Mouse (Mus musculus) heart, embryonic 15.5 days (tissue): ENCODE results near the gene Ift57. TPM values are rescaled to one million over a fixed set of nuclear protein-coding genes. Genes with fewer than 3 reads are reported as not detected.

Experiments
- ATAC-seq: fragments of 200-750 bp; cut with Nextera tagmentation; replicated peaks from 2 replicates; pipeline ENCODE4 v1.8.0; 2017; ENCODE audit warnings: low read depth, moderate TSS enrichment; ENCODE audit not compliant: insufficient number of reproducible peaks, insufficient read depth, low FRiP score
- H3K27ac ChIP-seq: fragments of 300-500 bp; sonication (generic); 2 replicates; pipeline ENCODE4 v1.5.1; 2015; ENCODE audit warnings: mild to moderate bottlenecking, inconsistent platforms
- H3K27me3 ChIP-seq: fragments of 300-500 bp; sonication (generic); 2 replicates; pipeline ENCODE4 v1.6.1; 2015; ENCODE audit warnings: inconsistent platforms
- H3K36me3 ChIP-seq: fragments of 300-500 bp; sonication (generic); 2 replicates; pipeline ENCODE4 v1.6.1; 2015; ENCODE audit warnings: mild to moderate bottlenecking, inconsistent platforms
- H3K4me1 ChIP-seq: fragments of 300-500 bp; sonication (generic); replicated peaks from 2 replicates; pipeline ENCODE4 v1.6.1; 2015; ENCODE audit warnings: inconsistent platforms
- H3K4me2 ChIP-seq: fragments of 300-500 bp; sonication (generic); 2 replicates; pipeline ENCODE4 v1.6.1; 2015; ENCODE audit warnings: inconsistent platforms, mild to moderate bottlenecking, moderate library complexity
- H3K4me3 ChIP-seq: fragments of 300-500 bp; sonication (generic); 2 replicates; pipeline ENCODE4 v1.5.1; 2015; ENCODE audit warnings: mild to moderate bottlenecking, inconsistent platforms
- H3K9ac ChIP-seq: fragments of 300-500 bp; sonication (generic); 2 replicates; pipeline ENCODE4 v1.6.1; 2015; ENCODE audit warnings: mild to moderate bottlenecking, inconsistent platforms
- H3K9me3 ChIP-seq: fragments of 300-500 bp; sonication (generic); replicated peaks from 2 replicates; pipeline ENCODE4 v1.6.1; 2016; ENCODE audit warnings: inconsistent platforms
- WGBS: fragments of 180-500 bp; shearing (Covaris S2); methylation state at CpG from one replicate; pipeline ENCODE4 v1.1.7; 2015; ENCODE audit warnings: mixed read lengths; 5-methylcytosine and 5-hydroxymethylcytosine counted together
- polyA plus RNA-seq: library from polyadenylated mRNA; unstranded; fragments of >200 nt; fragmentation: Nextera tagmentation; extraction: Ambion mirVana; gene quantifications from 2 replicates; pipeline ENCODE4 v1.2.1, GENCODE M21; 2015

Gene Ift57
- 20.3 and 24.5 TPM in 2 replicates for polyA plus RNA-seq

GRCm38 (mm10) chr16:49698620-49699525, at the start of gene Ift57:
Ift57 (plus strand) TSS chr16:49699233.
- H3K9me3 ChIP-seq: no peaks in the 10 kb centered on the region
- peak; percentile 100 for ATAC-seq

GRCm38 (mm10) chr16:49657182-49657581, 41.9 kb upstream of the Ift57 start:
- no peaks in the 10 kb centered on the region for H3K36me3 ChIP-seq
- no peak overlapping the region for H3K27ac ChIP-seq
- no peaks in the 10 kb centered on the region for H3K4me1 ChIP-seq
- no peak for ATAC-seq
- H3K9me3 ChIP-seq: no peaks in the 10 kb centered on the region
- H3K27me3 ChIP-seq: no peaks in the 10 kb centered on the region
- 87% methylated on average over 4 of the region's 4 CpGs for WGBS
- H3K9ac ChIP-seq: no peak overlapping the region
- H3K4me2 ChIP-seq: no peak overlapping the region
- H3K4me3 ChIP-seq: no peak overlapping the region

More at GRCm38 (mm10) chr16:49698620-49699525, at the start of gene Ift57:
- Histone ChIP-seq H3K27ac (peak within 1 kb of the TSS; percentile 50), H3K4me1 (peaks cover 7% of the 10 kb centered on the region), H3K36me3 (no peaks in the 10 kb centered on the region), H3K9ac (peak within 1 kb of the TSS; percentile 49), H3K4me2 (peak within 1 kb of the TSS; percentile 78), H3K27me3 (no peaks in the 10 kb centered on the region), H3K4me3 (peak within 1 kb of the TSS; percentile 73)
- WGBS: 2% methylated on average over 53 of the region's 53 CpGs

- Histone ChIP-seq H3K4me3 (no peak overlapping the region), H3K9ac (no peak overlapping the region), H3K4me1 (no peaks in the 10 kb centered on the region), H3K27ac (no peak overlapping the region), H3K9me3 (no peaks in the 10 kb centered on the region), H3K4me2 (no peak overlapping the region), H3K27me3 (no peaks in the 10 kb centered on the region), H3K36me3 (no peaks in the 10 kb centered on the region)
- ATAC-seq: no peak
- 67% methylated on average over 5 of the region's 5 CpGs for WGBS
These were observed 41.0 kb upstream of the Ift57 start for GRCm38 (mm10) chr16:49658029-49658428.

DNA sequence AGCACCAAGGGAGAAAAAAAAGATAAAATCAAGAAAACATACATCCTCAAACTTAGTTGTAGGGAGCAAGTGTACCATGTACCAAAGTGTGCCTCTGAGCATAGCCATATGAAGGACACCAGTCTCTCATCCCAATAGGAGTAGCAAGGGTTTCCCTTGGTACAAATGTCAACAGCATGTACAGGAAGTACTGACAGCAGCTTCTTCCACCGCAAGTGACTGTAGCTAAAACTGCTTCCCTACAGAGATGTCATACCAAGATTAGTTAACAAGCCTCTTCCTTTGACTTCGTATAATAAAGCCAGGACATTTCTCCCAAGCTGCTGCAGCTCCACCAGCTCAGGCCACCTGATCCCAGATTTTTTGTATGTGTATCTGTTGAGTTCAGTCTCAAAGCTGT, 39.9 kb upstream of the Ift57 start:
- Histone ChIP-seq H3K4me3 (no peak overlapping the region), H3K4me2 (no peak overlapping the region), H3K36me3 (no peaks in the 10 kb centered on the region), H3K27ac (no peak overlapping the region), H3K9ac (no peak overlapping the region), H3K27me3 (no peaks in the 10 kb centered on the region), H3K9me3 (no peaks in the 10 kb centered on the region), H3K4me1 (no peaks in the 10 kb centered on the region)
- 49% methylated on average over 2 of the region's 2 CpGs for WGBS
- ATAC-seq: no peak

- Histone ChIP-seq H3K36me3 (no peaks in the 10 kb centered on the region), H3K9me3 (no peaks in the 10 kb centered on the region), H3K27me3 (no peaks in the 10 kb centered on the region), H3K27ac (no peak overlapping the region), H3K4me2 (no peak overlapping the region), H3K4me3 (no peak overlapping the region), H3K9ac (no peak overlapping the region), H3K4me1 (no peaks in the 10 kb centered on the region)
- 79% methylated on average over 3 of the region's 3 CpGs for WGBS
- ATAC-seq: no peak
These were observed 38.9 kb upstream of the Ift57 start for GRCm38 (mm10) chr16:49660111-49660510.

DNA sequence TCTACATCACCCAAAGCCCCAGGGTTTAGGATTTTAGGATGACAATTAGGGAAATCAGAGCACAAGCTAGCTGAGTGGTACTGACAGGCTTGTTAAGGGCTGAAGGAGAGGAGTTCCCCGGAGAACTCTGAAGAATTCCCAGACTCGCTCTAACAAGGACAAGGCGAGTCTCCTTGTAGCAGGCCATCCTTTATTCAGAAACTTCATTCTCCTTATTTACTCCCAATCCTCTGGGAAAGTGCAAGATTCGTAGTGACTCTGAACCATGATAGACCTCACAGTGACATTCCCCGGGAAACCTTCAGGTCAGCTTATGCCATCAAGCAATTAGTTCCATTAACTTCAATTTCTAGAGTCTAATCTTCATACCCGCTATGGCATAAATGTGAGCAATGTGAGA, 36.8 kb upstream of the Ift57 start:
- 83% methylated on average over 6 of the region's 6 CpGs for WGBS
- Histone ChIP-seq H3K9me3 (no peaks in the 10 kb centered on the region), H3K36me3 (no peaks in the 10 kb centered on the region), H3K27me3 (no peaks in the 10 kb centered on the region), H3K4me3 (no peak overlapping the region), H3K27ac (no peak overlapping the region), H3K9ac (no peak overlapping the region), H3K4me2 (no peak overlapping the region), H3K4me1 (no peaks in the 10 kb centered on the region)
- no peak for ATAC-seq

DNA sequence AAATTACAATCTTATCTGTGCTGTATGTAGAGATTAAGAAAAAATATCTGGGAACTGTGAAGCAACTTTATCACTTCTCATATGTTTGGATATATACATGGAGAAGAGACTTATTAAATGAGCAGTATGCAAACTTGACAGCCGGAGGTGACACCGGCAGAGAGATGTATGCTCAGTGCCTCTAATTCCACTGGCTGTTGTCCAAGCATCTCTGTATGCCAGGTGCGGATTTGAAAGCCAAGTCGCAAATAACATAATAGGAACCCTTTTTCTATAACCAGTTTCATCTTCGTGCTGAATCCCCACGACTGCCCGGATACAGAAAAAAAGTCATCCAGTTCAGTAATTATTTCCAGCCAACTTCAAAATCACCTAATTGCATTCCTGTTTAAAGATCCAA, 34.4 kb upstream of the Ift57 start:
- H3K27ac ChIP-seq: no peak overlapping the region
- no peak overlapping the region for H3K9ac ChIP-seq
- H3K9me3 ChIP-seq: no peaks in the 10 kb centered on the region
- no peak overlapping the region for H3K4me2 ChIP-seq
- no peaks in the 10 kb centered on the region for H3K36me3 ChIP-seq
- H3K4me3 ChIP-seq: no peak overlapping the region
- no peaks in the 10 kb centered on the region for H3K4me1 ChIP-seq
- ATAC-seq: no peak
- 76% methylated on average over 7 of the region's 7 CpGs for WGBS
- no peaks in the 10 kb centered on the region for H3K27me3 ChIP-seq

DNA sequence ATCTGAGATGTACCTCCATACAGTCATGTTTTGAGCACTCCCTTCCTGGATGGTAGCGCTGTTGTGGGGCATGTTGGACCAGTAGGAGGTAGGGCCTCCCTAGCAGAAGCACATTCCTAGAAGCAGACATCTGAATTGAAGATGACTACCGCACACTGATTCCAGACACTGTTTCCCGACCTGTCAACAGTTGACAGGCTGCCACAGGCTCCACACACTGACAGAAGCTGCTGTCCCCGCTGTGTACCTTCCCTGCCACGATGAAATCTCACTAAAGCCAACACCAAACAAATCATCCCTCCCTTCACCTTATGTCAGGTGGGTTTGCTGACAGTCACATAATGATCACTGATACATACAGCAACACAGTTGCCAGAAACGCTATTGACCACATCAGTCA, 19.4 kb upstream of the Ift57 start:
- 69% methylated on average over 6 of the region's 6 CpGs for WGBS
- no peak overlapping the region for H3K4me2 ChIP-seq
- no peak overlapping the region for H3K9ac ChIP-seq
- H3K27ac ChIP-seq: no peak overlapping the region
- H3K36me3 ChIP-seq: no peaks in the 10 kb centered on the region
- no peaks in the 10 kb centered on the region for H3K27me3 ChIP-seq
- no peaks in the 10 kb centered on the region for H3K9me3 ChIP-seq
- no peak overlapping the region for H3K4me3 ChIP-seq
- H3K4me1 ChIP-seq: no peaks in the 10 kb centered on the region
- ATAC-seq: no peak

DNA sequence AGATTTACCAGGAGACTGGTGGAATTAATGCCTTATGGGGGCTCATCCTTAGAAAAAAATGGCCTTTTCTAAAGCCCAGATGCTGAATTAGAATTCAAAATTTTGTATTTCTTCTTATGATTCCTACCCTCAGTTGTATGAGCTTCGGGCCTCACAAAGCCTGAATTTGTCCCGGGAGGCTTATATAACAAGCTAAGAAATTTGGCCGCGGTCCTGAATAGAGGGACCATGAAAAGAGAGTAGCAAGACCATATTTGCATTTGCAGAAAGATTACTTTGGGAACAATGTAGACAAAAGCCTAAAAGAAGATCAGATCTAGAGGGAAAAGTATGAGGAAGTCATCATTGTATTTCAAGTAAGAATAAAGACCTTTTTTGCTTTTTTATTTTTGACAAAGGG, 14.1 kb upstream of the Ift57 start:
- no peak for ATAC-seq
- no peaks in the 10 kb centered on the region for H3K4me1 ChIP-seq
- no peak overlapping the region for H3K9ac ChIP-seq
- no peaks in the 10 kb centered on the region for H3K9me3 ChIP-seq
- no peak overlapping the region for H3K4me2 ChIP-seq
- WGBS: 81% methylated on average over 4 of the region's 4 CpGs
- no peak overlapping the region for H3K4me3 ChIP-seq
- no peak overlapping the region for H3K27ac ChIP-seq
- H3K27me3 ChIP-seq: no peaks in the 10 kb centered on the region
- no peaks in the 10 kb centered on the region for H3K36me3 ChIP-seq

- no peak for ATAC-seq
- Histone ChIP-seq H3K4me2 (peak overlapping the region; percentile 78), H3K27me3 (no peaks in the 10 kb centered on the region), H3K27ac (no peak overlapping the region), H3K4me3 (peak overlapping the region; percentile 73), H3K9me3 (no peaks in the 10 kb centered on the region), H3K9ac (peak overlapping the region; percentile 49; the same call in 1 of the 2 replicates), H3K4me1 (peaks cover 7% of the 10 kb centered on the region), H3K36me3 (no peaks in the 10 kb centered on the region)
- 32% methylated on average over 5 of the region's 5 CpGs for WGBS
These were observed 788 bp downstream of the Ift57 start for GRCm38 (mm10) chr16:49699821-49700220.

DNA sequence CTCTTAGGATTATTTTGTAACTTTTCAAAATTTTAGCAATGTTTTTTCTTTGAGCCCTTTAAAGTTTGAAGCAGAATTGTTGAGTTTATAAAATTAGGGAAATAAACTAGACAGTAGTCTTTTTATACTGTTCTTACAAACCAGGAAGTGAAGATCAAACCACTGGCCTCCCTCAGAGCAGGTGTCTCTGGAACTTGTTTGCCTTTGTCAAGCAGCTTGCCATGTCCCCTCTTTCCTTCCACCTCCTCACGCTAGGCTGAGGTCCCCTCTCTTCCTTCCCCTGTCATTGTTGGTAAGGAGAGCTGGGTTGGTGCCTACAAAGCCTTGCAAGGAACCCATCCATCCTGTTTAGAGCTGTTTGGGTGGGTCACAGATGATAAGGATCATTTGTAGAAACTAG, 9.0 kb downstream of the Ift57 start:
- WGBS: 37% methylated on average over 1 of the region's 1 CpGs
- Histone ChIP-seq H3K27me3 (no peaks in the 10 kb centered on the region), H3K9ac (no peak overlapping the region), H3K27ac (no peak overlapping the region), H3K4me3 (no peak overlapping the region), H3K9me3 (no peaks in the 10 kb centered on the region), H3K36me3 (0 out of 2 replicates have a peak, but pooled peaks cover 2% of the 10 kb centered on the region), H3K4me2 (no peak overlapping the region), H3K4me1 (no peaks in the 10 kb centered on the region)
- no peak for ATAC-seq

DNA sequence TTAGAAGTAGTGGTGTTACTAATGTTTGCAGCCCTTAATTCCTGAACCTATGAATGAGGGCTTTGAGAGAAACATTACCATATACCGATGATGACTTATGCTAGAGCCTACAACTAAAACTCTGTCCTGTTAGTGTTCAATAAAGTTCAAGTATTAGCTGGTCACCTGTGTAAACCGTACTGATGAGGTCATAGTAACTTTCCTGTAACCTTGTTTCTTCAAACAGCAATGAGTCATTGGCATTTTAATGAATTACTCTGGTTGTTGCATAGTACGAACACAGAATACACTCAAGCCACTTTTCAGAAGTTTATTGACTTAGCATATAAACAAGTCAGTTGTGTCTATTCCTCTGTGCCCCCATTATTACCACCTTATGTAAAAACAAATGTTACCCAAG, 11.2 kb downstream of the Ift57 start:
- Histone ChIP-seq H3K4me3 (no peak overlapping the region), H3K36me3 (0 out of 2 replicates have a peak, but pooled peaks cover 2% of the 10 kb centered on the region), H3K27me3 (no peaks in the 10 kb centered on the region), H3K4me2 (no peak overlapping the region), H3K9me3 (no peaks in the 10 kb centered on the region), H3K27ac (no peak overlapping the region), H3K4me1 (no peaks in the 10 kb centered on the region), H3K9ac (no peak overlapping the region)
- no peak for ATAC-seq
- WGBS: 86% methylated on average over 3 of the region's 3 CpGs
